Mouse (Mus musculus) 3T3-L1 (cell line): Measurements from ENCODE around the gene Ifna11.
A peak's percentile ranks its signal among the peaks of the same experiment; 100 is the strongest.
"Not testable (repeated sequence)": the region's sequence is repeated elsewhere in the genome, so short reads cannot be mapped to it uniquely, and the experiment has no call there.

Experiments used
- DNase-seq: peaks from one replicate; pipeline ENCODE4 v3.0.0-alpha.2; 2015; ENCODE audit warnings: low read depth, low spot score

Ifna11 gene

GRCm38 (mm10) chr4:88819659-88820058 lies at the start of gene Ifna11:
Gene Ifna11, plus strand, starts transcription at chr4:88819959.
- DNase-seq: no peak

DNA sequence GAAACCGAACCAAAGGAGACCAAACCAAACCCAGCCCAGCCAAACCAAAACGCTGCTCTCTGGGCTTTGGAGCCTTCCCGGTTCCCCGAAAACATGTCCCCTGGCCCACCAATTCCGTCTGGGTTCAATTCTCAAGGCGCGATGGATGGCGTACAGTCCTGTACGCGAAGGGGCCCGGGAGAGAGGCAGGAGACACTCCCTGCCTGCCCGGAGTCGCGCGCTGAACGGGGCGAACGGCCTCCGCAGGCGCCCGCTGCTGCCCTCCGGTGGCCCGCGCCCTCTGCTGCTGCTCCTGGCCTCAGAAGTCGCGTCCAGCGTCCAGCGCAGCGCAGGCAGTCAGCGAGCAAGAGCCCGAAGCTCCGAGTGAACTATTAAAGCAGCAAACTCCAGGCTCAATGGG lies 46.2 kb upstream of the Ifna11 start, which contains the start of gene Gm13290:
Gene Gm13290 (plus strand): TSS at position 301 of the 400 bp plus-strand sequence.
- not testable (repeated sequence) for DNase-seq

DNA sequence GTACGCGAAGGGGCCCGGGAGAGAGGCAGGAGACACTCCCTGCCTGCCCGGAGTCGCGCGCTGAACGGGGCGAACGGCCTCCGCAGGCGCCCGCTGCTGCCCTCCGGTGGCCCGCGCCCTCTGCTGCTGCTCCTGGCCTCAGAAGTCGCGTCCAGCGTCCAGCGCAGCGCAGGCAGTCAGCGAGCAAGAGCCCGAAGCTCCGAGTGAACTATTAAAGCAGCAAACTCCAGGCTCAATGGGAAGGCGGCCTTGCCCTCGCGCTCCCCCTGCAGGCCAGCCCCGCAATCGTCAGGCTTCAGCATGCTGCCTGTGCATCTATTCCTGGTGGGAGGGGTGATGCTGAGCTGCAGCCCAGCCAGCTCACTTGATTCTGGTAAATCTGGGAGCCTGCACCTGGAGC lies 43.1 kb upstream of the Ifna11 start, which contains the start of gene Gm13289:
Gene Gm13289 (plus strand): TSS at position 301 of the 400 bp plus-strand sequence.
- not testable (repeated sequence) for DNase-seq

DNA sequence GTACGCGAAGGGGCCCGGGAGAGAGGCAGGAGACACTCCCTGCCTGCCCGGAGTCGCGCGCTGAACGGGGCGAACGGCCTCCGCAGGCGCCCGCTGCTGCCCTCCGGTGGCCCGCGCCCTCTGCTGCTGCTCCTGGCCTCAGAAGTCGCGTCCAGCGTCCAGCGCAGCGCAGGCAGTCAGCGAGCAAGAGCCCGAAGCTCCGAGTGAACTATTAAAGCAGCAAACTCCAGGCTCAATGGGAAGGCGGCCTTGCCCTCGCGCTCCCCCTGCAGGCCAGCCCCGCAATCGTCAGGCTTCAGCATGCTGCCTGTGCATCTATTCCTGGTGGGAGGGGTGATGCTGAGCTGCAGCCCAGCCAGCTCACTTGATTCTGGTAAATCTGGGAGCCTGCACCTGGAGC lies 40.2 kb upstream of the Ifna11 start, which contains the start of gene Gm13272:
Gene Gm13272 (plus strand): TSS at position 301 of the 400 bp plus-strand sequence.
- not testable (repeated sequence) for DNase-seq

DNA sequence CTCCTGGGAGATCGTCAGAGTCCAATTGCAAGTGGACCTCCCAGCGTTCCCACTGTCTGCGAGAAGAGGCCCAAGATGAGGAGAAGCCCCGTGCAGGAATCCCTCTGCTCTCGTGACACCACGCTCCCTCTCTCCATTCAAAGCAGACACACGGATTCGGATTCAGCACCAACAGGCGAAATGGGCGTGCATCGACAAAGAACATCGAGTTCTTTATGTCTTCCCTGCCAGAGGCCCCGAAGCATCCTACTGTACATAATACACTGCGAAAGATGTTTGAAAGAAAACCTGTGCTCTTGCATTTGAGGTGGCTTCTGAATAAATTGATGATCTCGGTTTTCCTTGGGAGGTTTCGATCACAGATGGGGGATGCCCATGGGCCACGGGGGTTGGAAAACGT lies 39.4 kb upstream of the Ifna11 start:
- DNase-seq: not testable (repeated sequence)

GRCm38 (mm10) chr4:88781831-88782230 lies 37.9 kb upstream of the Ifna11 start, which contains the start of gene Ifnz:
Gene Ifnz, plus strand, starts transcription at chr4:88782131.
- not testable (repeated sequence) for DNase-seq

- DNase-seq: not testable (repeated sequence)
Measured at GRCm38 (mm10) chr4:88782335-88782734, 37.4 kb upstream of the Ifna11 start.

DNA sequence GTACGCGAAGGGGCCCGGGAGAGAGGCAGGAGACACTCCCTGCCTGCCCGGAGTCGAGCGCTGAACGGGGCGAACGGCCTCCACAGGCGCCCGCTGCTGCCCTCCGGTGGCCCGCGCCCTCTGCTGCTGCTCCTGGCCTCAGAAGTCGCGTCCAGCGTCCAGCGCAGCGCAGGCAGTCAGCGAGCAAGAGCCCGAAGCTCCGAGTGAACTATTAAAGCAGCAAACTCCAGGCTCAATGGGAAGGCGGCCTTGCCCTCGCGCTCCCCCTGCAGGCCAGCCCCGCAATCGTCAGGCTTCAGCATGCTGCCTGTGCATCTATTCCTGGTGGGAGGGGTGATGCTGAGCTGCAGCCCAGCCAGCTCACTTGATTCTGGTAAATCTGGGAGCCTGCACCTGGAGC lies 34.4 kb upstream of the Ifna11 start, which contains the start of gene Gm13276:
Gene Gm13276 (plus strand): TSS at position 301 of the 400 bp plus-strand sequence.
- not testable (repeated sequence) for DNase-seq

GRCm38 (mm10) chr4:88788402-88788801 lies 31.4 kb upstream of the Ifna11 start, which contains the start of gene Gm13277:
Gene Gm13277, plus strand, starts transcription at chr4:88788632.
- DNase-seq: not testable (repeated sequence)

- not testable (repeated sequence) for DNase-seq
Measured at GRCm38 (mm10) chr4:88791250-88791649, 28.5 kb upstream of the Ifna11 start, which contains the start of gene Gm13278. Gene Gm13278, plus strand, starts transcription at chr4:88791550.

DNA sequence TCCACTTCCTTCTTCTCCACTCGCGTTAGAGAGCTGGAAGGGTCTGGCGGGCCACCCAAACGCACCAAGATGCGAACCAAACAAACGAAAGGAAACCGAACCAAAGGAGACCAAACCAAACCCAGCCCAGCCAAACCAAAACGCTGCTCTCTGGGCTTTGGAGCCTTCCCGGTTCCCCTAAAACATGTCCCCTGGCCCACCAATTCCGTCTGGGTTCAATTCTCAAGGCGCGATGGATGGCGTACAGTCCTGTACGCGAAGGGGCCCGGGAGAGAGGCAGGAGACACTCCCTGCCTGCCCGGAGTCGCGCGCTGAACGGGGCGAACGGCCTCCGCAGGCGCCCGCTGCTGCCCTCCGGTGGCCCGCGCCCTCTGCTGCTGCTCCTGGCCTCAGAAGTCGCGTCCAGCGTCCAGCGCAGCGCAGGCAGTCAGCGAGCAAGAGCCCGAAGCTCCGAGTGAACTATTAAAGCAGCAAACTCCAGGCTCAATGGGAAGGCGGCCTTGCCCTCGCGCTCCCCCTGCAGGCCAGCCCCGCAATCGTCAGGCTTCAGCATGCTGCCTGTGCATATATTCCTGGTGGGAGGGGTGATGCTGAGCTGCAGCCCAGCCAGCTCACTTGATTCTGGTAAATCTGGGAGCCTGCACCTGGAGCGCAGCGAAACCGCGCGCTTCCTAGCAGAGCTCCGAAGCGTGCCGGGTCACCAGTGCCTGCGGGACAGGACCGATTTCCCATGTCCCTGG lies 25.7 kb upstream of the Ifna11 start, which contains the start of gene Gm13275:
Gene Gm13275 (plus strand): TSS at position 552 of the 740 bp plus-strand sequence.
- not testable (repeated sequence) for DNase-seq

- DNase-seq: not testable (repeated sequence)
Measured at GRCm38 (mm10) chr4:88797097-88797496, 22.7 kb upstream of the Ifna11 start, which contains the start of gene Gm13279. Gene Gm13279, plus strand, starts transcription at chr4:88797397.

- DNase-seq: not testable (repeated sequence)
Measured at GRCm38 (mm10) chr4:88799365-88799764, 20.4 kb upstream of the Ifna11 start, which contains the start of gene Gm13285. Gene Gm13285, plus strand, starts transcription at chr4:88799665.

DNA sequence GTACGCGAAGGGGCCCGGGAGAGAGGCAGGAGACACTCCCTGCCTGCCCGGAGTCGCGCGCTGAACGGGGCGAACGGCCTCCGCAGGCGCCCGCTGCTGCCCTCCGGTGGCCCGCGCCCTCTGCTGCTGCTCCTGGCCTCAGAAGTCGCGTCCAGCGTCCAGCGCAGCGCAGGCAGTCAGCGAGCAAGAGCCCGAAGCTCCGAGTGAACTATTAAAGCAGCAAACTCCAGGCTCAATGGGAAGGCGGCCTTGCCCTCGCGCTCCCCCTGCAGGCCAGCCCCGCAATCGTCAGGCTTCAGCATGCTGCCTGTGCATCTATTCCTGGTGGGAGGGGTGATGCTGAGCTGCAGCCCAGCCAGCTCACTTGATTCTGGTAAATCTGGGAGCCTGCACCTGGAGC lies 16.8 kb upstream of the Ifna11 start, which contains the start of gene Gm13287:
Gene Gm13287 (plus strand): TSS at position 301 of the 400 bp plus-strand sequence.
- not testable (repeated sequence) for DNase-seq

DNA sequence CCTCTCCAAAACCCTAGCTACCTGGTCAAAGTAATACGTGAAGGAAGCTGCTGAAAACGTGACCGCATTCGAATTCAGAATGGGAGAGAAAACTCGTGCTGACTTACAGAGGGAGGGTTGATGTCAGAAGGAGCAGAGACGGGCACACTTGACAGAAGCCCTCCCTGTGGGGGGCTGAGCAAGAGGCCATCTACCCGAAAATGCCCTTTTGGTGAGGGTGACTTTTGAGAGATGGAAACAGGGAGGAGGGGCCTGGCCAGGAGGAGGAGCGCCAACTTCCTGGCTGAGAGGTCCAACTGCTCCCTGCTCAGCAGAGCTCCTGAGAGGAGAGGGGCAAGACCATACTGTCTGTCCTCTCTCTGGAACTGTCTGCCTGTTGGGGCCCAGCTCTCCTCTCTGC lies 14.5 kb upstream of the Ifna11 start, which contains the start of gene Gm13288:
Gene Gm13288 (plus strand): TSS at position 301 of the 400 bp plus-strand sequence.
- DNase-seq: not testable (repeated sequence)

DNA sequence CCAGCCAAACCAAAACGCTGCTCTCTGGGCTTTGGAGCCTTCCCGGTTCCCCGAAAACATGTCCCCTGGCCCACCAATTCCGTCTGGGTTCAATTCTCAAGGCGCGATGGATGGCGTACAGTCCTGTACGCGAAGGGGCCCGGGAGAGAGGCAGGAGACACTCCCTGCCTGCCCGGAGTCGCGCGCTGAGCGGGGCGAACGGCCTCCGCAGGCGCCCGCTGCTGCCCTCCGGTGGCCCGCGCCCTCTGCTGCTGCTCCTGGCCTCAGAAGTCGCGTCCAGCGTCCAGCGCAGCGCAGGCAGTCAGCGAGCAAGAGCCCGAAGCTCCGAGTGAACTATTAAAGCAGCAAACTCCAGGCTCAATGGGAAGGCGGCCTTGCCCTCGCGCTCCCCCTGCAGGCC lies 14.0 kb upstream of the Ifna11 start:
- DNase-seq: not testable (repeated sequence)

- DNase-seq: no peak
Measured at GRCm38 (mm10) chr4:88815928-88816327, 3.8 kb upstream of the Ifna11 start, which contains the start of gene Ifna7. Gene Ifna7, plus strand, starts transcription at chr4:88816228.

DNA sequence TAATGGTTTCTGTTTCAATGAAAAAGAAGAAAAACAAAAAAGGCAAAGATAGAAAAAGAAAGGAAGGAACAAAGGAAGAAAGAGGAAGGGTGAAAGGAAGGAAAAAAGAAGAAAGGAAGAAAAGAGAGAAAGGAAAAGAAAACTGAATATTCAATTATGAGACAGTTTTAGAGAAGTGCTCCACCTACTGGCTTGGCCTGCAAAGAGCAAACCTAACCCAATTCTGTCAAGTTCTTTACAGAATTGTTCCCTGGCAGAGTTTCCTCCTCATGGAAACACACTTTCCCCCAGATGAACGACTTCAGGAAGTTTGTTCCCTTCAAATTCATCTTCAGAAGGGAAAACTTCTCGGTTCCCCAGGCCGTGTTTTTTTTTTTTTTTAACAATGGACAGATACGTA lies 3.2 kb downstream of the Ifna11 start:
- peak; percentile 36 for DNase-seq

DNA sequence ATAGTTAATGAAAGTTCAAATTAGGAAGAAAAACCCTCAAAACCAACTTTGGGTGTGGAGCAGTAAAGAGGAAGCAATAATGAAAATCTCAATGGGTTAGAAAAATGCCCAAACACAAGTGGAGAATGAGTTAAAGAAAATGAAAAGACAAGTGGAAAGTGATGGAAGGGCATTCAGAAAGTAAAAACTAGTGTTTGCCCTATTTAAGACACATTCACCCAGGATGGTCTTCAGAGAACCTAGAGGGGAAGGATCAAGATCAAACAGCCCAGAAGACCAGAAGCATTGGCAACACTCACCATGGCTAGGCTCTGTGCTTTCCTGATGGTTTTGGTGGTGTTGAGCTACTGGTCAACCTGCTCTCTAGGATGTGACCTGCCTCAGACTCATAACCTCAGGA lies 7.4 kb downstream of the Ifna11 start, which contains the start of gene Ifna6:
Gene Ifna6 (plus strand): TSS at position 301 of the 400 bp plus-strand sequence.
- not testable (repeated sequence) for DNase-seq

DNA sequence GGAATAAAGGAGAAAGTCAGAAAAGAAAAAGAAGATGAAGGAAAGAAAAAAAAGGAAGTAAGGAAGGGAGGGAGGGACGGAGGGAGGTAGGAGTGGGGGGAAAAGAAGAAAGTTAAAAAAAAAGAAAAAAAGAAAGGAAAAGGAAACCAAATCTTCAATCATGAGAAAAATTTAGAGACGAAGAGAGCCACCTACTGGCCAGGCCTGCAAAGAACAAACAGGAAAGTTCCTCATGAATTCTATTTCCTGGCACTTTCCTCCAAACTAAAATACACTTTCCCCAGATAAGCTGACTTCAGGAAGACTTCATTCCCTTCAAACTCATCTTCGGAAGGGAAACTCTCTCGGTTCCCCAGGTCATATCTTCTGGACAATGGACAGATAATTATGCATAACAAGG lies 10.8 kb downstream of the Ifna11 start:
- peak; percentile 69 for DNase-seq

GRCm38 (mm10) chr4:88835225-88835624 lies 15.5 kb downstream of the Ifna11 start, which contains the start of gene Ifna5:
Gene Ifna5, plus strand, starts transcription at chr4:88835525.
- not testable (repeated sequence) for DNase-seq

DNA sequence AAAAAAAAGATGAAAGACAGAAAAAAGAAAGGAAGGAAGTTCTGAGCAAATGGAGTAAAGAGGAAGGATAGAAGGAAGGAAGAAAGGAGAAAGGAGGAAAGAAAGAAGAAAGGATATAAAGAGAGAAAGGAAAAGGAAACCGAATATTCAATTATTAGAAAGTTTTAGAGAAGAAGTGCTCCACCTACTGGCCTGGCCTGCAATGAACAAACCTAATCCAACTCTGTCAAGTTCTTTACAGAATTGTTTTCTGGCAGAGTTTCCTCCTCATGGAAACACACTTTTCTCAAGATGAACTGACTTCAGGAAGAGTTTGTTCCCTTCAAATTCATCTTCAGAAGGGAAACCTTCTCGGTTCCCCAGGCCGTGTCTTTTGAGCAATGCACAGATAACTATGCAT lies 19.1 kb downstream of the Ifna11 start:
- DNase-seq: peak; percentile 55
